Mouse (Mus musculus) embryonic fibroblast, embryonic 13.5 days (primary cell): ENCODE results near the gene Tmem94. TPM values are rescaled to one million over a fixed set of nuclear protein-coding genes. Genes with fewer than 3 reads are reported as not detected.

Experiments
- H3K27ac ChIP-seq: 2 replicates; pipeline ENCODE4 v1.5.1; 2012; ENCODE audit warnings: low read length, control low read depth, inconsistent platforms; ENCODE audit not compliant: insufficient read depth
- H3K4me1 ChIP-seq: 2 replicates; pipeline ENCODE4 v1.6.1; 2011; ENCODE audit warnings: low read length; ENCODE audit not compliant: control insufficient read depth, insufficient read depth
- H3K4me3 ChIP-seq: 2 replicates; pipeline ENCODE4 v1.5.1; 2011; ENCODE audit warnings: mild to moderate bottlenecking, control low read depth, low read length; ENCODE audit not compliant: insufficient read depth
- CTCF ChIP-seq: IDR thresholded peaks from 2 replicates; pipeline ENCODE4 v1.5.1; 2011; ENCODE audit warnings: mild to moderate bottlenecking, control low read depth, low read length, moderate library complexity, borderline replicate concordance; ENCODE audit not compliant: insufficient read depth
- POLR2A ChIP-seq: IDR thresholded peaks from 2 replicates; pipeline ENCODE4 v1.6.1; 2011; ENCODE audit warnings: low read depth, mild to moderate bottlenecking, control low read depth, low read length, moderate library complexity
- polyA plus RNA-seq: library from polyadenylated mRNA; stranded (reverse); fragments of >200 nt; gene quantifications from 2 replicates; pipeline ENCODE4 v1.2.4, GENCODE M21; 2011; ENCODE audit warnings: low read depth; ENCODE audit not compliant: missing spikeins, insufficient read length

The Tmem94 gene
- polyA plus RNA-seq, 1 experiment, result 17.4 TPM

DNA sequence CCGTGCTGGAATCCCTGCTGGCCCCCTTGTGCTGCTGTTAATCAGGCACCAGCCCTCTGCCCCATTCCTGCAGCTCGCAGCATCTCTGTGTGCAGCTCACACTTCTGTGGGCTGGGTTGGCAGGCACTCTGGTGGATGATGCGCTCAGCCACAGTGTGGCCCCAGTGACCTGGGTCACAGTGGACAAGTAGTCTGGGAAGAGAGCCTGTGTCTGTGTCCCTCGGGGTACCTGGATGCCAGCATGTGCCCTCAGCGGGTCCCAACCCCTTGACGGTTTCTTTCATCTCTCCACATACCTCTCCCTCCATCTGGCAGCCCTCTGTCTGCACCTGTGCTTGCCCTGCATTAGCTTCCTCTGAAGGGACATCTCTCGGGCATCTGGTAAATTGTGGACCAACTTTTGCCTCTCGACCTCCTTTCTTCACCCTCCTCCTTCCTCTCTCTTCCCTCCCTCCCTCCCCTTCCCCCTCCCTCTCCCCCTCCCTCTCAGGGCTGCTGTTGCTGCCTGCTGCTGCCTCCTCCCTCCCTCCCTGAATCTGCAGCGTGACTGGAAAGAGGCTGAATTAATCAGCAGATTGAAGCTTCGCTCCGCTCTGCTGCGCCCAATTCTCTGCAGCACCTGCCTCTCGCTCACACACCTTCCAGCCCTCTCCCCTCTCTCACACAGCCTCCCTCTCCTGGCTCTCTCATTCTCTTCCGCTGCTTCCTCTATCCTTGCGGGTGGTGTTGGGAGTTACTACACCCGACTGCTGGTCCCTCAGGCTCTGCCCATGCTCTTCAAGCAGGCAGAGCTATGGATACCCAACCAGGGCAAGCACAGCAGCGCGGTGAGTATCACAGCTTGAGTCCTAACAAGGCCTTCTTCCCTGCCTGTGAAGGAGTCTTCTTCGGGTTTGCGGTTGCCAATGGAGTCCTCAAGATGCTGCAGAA lies 15.2 kb downstream of the Tmem94 start:
- no peak overlapping the region for H3K4me3 ChIP-seq
- no peak for TF ChIP-seq POLR2A
- no peak for TF ChIP-seq CTCF
- H3K4me1 ChIP-seq, result peaks cover 6% of the 10 kb centered on the region; the same call in 1 of the 2 replicates
- H3K27ac ChIP-seq, result no peak overlapping the region

DNA sequence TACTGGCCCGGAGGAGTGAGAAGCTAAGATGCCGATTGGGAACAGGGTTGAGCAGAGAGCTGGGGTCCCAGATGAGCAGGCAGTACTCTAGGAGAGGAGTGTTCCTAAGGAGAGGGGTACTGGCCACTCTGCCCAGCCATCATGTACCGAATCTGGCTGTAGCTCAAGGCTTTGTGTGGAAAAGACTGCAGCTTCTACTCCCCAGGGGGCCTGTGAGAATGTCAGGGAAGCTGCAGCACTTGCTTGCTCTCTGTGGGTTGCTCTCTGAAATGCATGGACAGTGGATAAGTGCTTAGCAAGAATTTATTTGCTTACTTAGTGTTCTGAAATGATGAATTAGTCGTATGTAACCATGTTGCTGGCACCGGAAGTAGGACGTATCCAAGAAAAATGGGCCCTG lies 21.2 kb downstream of the Tmem94 start:
- Histone ChIP-seq H3K4me3 (no peak overlapping the region), H3K4me1 (no peaks in the 10 kb centered on the region), H3K27ac (no peak overlapping the region)
- no peak for TF ChIP-seq POLR2A
- no peak for TF ChIP-seq CTCF

DNA sequence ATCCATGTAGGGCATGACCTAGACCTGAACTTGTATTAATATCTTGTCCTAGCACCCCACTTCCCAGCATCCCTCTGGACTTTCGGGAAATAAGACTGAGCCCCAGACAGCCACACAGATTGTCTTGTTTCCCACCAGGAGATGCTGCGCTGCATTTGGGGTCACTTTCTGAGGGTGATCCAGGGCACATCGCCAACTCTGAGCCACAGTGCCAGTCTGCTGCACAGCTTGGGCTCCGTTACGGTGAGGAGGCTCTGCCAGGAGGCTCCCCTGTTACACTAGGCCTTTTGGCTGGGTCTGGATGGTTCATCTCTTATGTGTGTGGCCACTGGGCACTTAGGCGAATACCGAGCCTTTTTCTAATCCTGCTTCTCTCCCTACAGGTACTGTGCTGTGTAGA lies 24.6 kb downstream of the Tmem94 start:
- no peak overlapping the region for H3K27ac ChIP-seq
- no peak overlapping the region for H3K4me3 ChIP-seq
- TF ChIP-seq POLR2A (no peak), CTCF (no peak)
- no peaks in the 10 kb centered on the region for H3K4me1 ChIP-seq

GRCm38 (mm10) chr11:115791919-115792318 lies 26.7 kb downstream of the Tmem94 start:
- TF ChIP-seq CTCF, result no peak
- no peak for TF ChIP-seq POLR2A
- no peaks in the 10 kb centered on the region for H3K4me1 ChIP-seq
- no peak overlapping the region for H3K4me3 ChIP-seq
- no peak overlapping the region for H3K27ac ChIP-seq

GRCm38 (mm10) chr11:115792353-115792752 lies 27.1 kb downstream of the Tmem94 start:
- Histone ChIP-seq H3K4me3 (no peak overlapping the region), H3K4me1 (no peaks in the 10 kb centered on the region), H3K27ac (no peak overlapping the region)
- no peak for TF ChIP-seq CTCF

DNA sequence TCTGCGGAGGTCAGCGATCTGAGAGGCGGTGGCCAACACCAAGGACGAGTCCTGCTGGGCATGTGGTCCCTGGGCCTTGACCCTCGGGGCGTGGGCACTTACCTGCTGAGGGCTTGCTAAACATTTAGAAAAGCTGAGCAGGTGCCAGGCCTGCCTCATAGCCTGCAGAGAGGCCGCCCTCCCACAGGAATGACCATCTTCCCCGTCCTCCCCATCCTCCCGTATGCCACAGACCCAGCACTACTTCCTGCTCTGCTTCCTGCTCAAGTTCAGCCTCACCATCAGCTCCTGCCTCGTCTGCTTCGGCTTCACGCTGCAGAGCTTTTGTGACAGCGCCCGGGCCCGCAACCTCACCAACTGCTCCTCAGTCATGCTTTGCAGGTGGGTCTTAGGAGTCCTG lies 31.7 kb downstream of the Tmem94 start:
- no peak overlapping the region for H3K4me3 ChIP-seq
- H3K27ac ChIP-seq, result no peak overlapping the region

DNA sequence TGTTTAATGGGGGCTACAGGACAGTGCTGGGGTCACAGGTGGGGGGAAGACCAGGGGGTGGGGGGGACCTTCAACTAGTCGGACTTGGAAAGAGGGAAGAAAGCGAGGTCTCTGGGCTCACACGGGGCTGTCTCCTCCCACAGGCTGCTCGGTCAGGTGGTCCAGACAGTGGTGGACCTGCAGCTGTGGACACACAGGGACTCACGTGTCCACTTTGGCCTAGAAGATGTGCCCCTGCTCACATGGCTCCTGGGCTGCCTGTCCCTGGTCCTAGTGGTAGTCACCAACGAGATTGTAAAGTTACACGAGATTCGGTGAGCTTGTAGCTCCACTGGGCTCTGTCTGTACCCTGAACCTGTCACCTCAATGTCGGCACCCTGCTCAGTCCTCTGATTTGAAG lies 32.4 kb downstream of the Tmem94 start:
- TF ChIP-seq CTCF (no peak), POLR2A (no peak)
- Histone ChIP-seq H3K4me1 (no peaks in the 10 kb centered on the region), H3K4me3 (no peak overlapping the region), H3K27ac (no peak overlapping the region)

More for the DNA sequence above, 31.7 kb downstream of the Tmem94 start:
- no peaks in the 10 kb centered on the region for H3K4me1 ChIP-seq
- no peak for TF ChIP-seq POLR2A
- TF ChIP-seq CTCF, result no peak

GRCm38 (mm10) chr11:115800981-115801380 lies 35.7 kb downstream of the Tmem94 start:
- Histone ChIP-seq H3K27ac (no peak overlapping the region), H3K4me3 (no peak overlapping the region), H3K4me1 (no peaks in the 10 kb centered on the region)
- TF ChIP-seq POLR2A (no peak), CTCF (no peak)

DNA sequence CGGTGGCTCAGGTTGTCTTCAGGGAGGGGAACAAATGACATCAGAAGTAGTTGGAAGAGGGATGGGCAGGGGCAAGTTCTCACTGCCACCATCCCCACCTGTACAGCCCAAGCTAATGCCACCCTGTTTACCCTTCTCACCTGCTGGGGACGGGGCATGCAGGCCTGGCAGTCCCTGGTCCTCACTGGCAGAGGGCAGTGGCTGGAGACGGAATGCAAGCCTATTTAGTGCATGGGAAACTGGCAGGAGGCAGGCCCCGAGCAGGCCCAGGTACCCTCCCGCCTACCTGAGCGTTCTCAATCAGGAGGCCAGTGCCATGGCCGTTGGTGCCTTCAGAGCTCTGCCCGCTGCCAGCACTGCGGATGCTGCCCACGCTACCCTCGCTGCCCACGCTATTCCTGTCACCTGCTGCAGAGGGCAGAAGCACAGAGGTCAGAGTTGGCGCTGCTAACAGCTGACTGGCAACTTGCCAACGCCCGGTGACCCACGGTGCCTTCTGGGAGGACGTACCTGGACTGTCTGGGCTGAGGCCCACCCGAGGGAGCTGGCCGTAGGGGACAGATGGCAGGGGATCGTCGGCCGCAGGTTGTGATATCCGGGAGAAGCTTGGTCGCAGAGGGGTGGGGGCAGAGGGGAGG lies 38.0 kb downstream of the Tmem94 start:
- TF ChIP-seq CTCF (no peak), POLR2A (no peak)
- no peaks in the 10 kb centered on the region for H3K4me1 ChIP-seq
- no peak overlapping the region for H3K27ac ChIP-seq
- H3K4me3 ChIP-seq, result no peak overlapping the region

- Histone ChIP-seq H3K4me3 (no peak overlapping the region), H3K27ac (no peak overlapping the region), H3K4me1 (no peaks in the 10 kb centered on the region)
- TF ChIP-seq POLR2A, result no peak
- TF ChIP-seq CTCF, result no peak
Observed at GRCm38 (mm10) chr11:115805005-115805404, 39.8 kb downstream of the Tmem94 start.
